Mouse (Mus musculus): ENCODE measurements around the gene Dcst1. TPM values are rescaled to one million over a fixed set of nuclear protein-coding genes. Genes with fewer than 3 reads are reported as not detected.

Dcst1 gene
- polyA plus RNA-seq (2012; rRNA removed): 1.8 and 2.2 TPM in 2 replicates

- no peak for DNase-seq
- WGBS: 87% methylated on average over 11 of the region's 11 CpGs
- no peak within 1 kb of the TSS for H3K4me3 ChIP-seq (ENCODE audit: insufficient read depth, low read depth, low read length)
- H3K36me3 ChIP-seq (ENCODE audit: control insufficient read depth, insufficient read depth, low read length): no peaks in the 10 kb centered on the region
- H3K4me1 ChIP-seq (ENCODE audit: control insufficient read depth, insufficient read depth, low read length): no peaks in the 10 kb centered on the region
- TF ChIP-seq POLR2A (IDR thresholded peaks at IDR 0.05; ENCODE audit: low read depth, low read length) (no peak), CTCF (conservative IDR thresholded peaks at IDR 0.05; ENCODE audit: insufficient read depth, insufficient read length, low read depth, low read length) (no peak)
- no peak within 1 kb of the TSS for H3K27ac ChIP-seq (ENCODE audit: insufficient read depth, low read depth, low read length)
- no peaks in the 10 kb centered on the region for H3K27me3 ChIP-seq (replicated peaks; ENCODE audit: control insufficient read depth, insufficient read depth, low read length)
Measured at GRCm38 (mm10) chr3:89365153-89365485, at the start of gene Dcst1. TSS of gene Dcst1 (minus strand) at chr3:89365253.

GRCm38 (mm10) chr3:89411490-89412393 lies 46.7 kb upstream of the Dcst1 start, which contains the start of gene Flad1:
TSS of gene Flad1 (minus strand) at chr3:89411870.
- Histone ChIP-seq H3K36me3 (ENCODE audit: control insufficient read depth, insufficient read depth, low read length) (peaks cover 2% of the 10 kb centered on the region; the same call in 1 of the 2 replicates), H3K27ac (ENCODE audit: insufficient read depth, low read depth, low read length) (peak within 1 kb of the TSS; percentile 72), H3K27me3 (replicated peaks; ENCODE audit: control insufficient read depth, insufficient read depth, low read length) (no peaks in the 10 kb centered on the region), H3K4me3 (ENCODE audit: insufficient read depth, low read depth, low read length) (peak within 1 kb of the TSS; percentile 65), H3K4me1 (ENCODE audit: control insufficient read depth, insufficient read depth, low read length) (peaks cover 6% of the 10 kb centered on the region; the same call in 1 of the 2 replicates)
- WGBS: 4% methylated on average over 28 of the region's 28 CpGs
- peak; percentile 100 for DNase-seq
- TF ChIP-seq CTCF (conservative IDR thresholded peaks at IDR 0.05; ENCODE audit: insufficient read depth, insufficient read length, low read depth, low read length): no peak
- TF ChIP-seq POLR2A (IDR thresholded peaks at IDR 0.05; ENCODE audit: low read depth, low read length): no peak

GRCm38 (mm10) chr3:89410864-89411263 lies 45.8 kb upstream of the Dcst1 start:
- WGBS: 62% methylated on average over 10 of the region's 10 CpGs
- H3K27me3 ChIP-seq (replicated peaks; ENCODE audit: control insufficient read depth, insufficient read depth, low read length): no peaks in the 10 kb centered on the region
- peak overlapping the region; percentile 65 for H3K4me3 ChIP-seq (ENCODE audit: insufficient read depth, low read depth, low read length)
- TF ChIP-seq CTCF (conservative IDR thresholded peaks at IDR 0.05; ENCODE audit: insufficient read depth, insufficient read length, low read depth, low read length): no peak
- no peak for TF ChIP-seq POLR2A (IDR thresholded peaks at IDR 0.05; ENCODE audit: low read depth, low read length)
- H3K36me3 ChIP-seq (ENCODE audit: control insufficient read depth, insufficient read depth, low read length): peaks cover 2% of the 10 kb centered on the region; the same call in 1 of the 2 replicates
- peaks cover 6% of the 10 kb centered on the region; the same call in 1 of the 2 replicates for H3K4me1 ChIP-seq (ENCODE audit: control insufficient read depth, insufficient read depth, low read length)
- no peak for DNase-seq
- H3K27ac ChIP-seq (ENCODE audit: insufficient read depth, low read depth, low read length): peak overlapping the region; percentile 72; the same call in 1 of the 2 replicates

GRCm38 (mm10) chr3:89409701-89410100 lies 44.6 kb upstream of the Dcst1 start:
- no peak for DNase-seq
- TF ChIP-seq CTCF (conservative IDR thresholded peaks at IDR 0.05; ENCODE audit: insufficient read depth, insufficient read length, low read depth, low read length) (no peak), POLR2A (IDR thresholded peaks at IDR 0.05; ENCODE audit: low read depth, low read length) (no peak)
- Histone ChIP-seq H3K4me3 (ENCODE audit: insufficient read depth, low read depth, low read length) (no peak overlapping the region), H3K4me1 (ENCODE audit: control insufficient read depth, insufficient read depth, low read length) (peaks cover 6% of the 10 kb centered on the region; the same call in 1 of the 2 replicates), H3K27me3 (replicated peaks; ENCODE audit: control insufficient read depth, insufficient read depth, low read length) (no peaks in the 10 kb centered on the region), H3K36me3 (ENCODE audit: control insufficient read depth, insufficient read depth, low read length) (peaks cover 2% of the 10 kb centered on the region; the same call in 1 of the 2 replicates), H3K27ac (ENCODE audit: insufficient read depth, low read depth, low read length) (no peak overlapping the region)
- WGBS: 65% methylated on average over 3 of the region's 3 CpGs

- no peak for DNase-seq
- TF ChIP-seq POLR2A (IDR thresholded peaks at IDR 0.05; ENCODE audit: low read depth, low read length) (no peak), CTCF (conservative IDR thresholded peaks at IDR 0.05; ENCODE audit: insufficient read depth, insufficient read length, low read depth, low read length) (no peak)
- peaks cover 2% of the 10 kb centered on the region; the same call in 1 of the 2 replicates for H3K36me3 ChIP-seq (ENCODE audit: control insufficient read depth, insufficient read depth, low read length)
- no peak overlapping the region for H3K4me3 ChIP-seq (ENCODE audit: insufficient read depth, low read depth, low read length)
- H3K4me1 ChIP-seq (ENCODE audit: control insufficient read depth, insufficient read depth, low read length): peaks cover 6% of the 10 kb centered on the region; the same call in 1 of the 2 replicates
- H3K27ac ChIP-seq (ENCODE audit: insufficient read depth, low read depth, low read length): no peak overlapping the region
- no peaks in the 10 kb centered on the region for H3K27me3 ChIP-seq (replicated peaks; ENCODE audit: control insufficient read depth, insufficient read depth, low read length)
- 76% methylated on average over 16 of the region's 16 CpGs for WGBS
Measured at GRCm38 (mm10) chr3:89408448-89408847, 43.4 kb upstream of the Dcst1 start.

GRCm38 (mm10) chr3:89406887-89407286 lies 41.8 kb upstream of the Dcst1 start:
- Histone ChIP-seq H3K36me3 (ENCODE audit: control insufficient read depth, insufficient read depth, low read length) (peaks cover 2% of the 10 kb centered on the region; the same call in 1 of the 2 replicates), H3K4me3 (ENCODE audit: insufficient read depth, low read depth, low read length) (no peak overlapping the region), H3K27me3 (replicated peaks; ENCODE audit: control insufficient read depth, insufficient read depth, low read length) (no peaks in the 10 kb centered on the region), H3K4me1 (ENCODE audit: control insufficient read depth, insufficient read depth, low read length) (peaks cover 6% of the 10 kb centered on the region; the same call in 1 of the 2 replicates), H3K27ac (ENCODE audit: insufficient read depth, low read depth, low read length) (no peak overlapping the region)
- TF ChIP-seq CTCF (conservative IDR thresholded peaks at IDR 0.05; ENCODE audit: insufficient read depth, insufficient read length, low read depth, low read length): no peak
- TF ChIP-seq POLR2A (IDR thresholded peaks at IDR 0.05; ENCODE audit: low read depth, low read length): no peak
- 89% methylated on average over 6 of the region's 6 CpGs for WGBS
- no peak for DNase-seq

- Histone ChIP-seq H3K4me1 (ENCODE audit: control insufficient read depth, insufficient read depth, low read length) (no peaks in the 10 kb centered on the region), H3K27me3 (replicated peaks; ENCODE audit: control insufficient read depth, insufficient read depth, low read length) (no peaks in the 10 kb centered on the region), H3K4me3 (ENCODE audit: insufficient read depth, low read depth, low read length) (no peak within 1 kb of the TSS), H3K36me3 (ENCODE audit: control insufficient read depth, insufficient read depth, low read length) (no peaks in the 10 kb centered on the region), H3K27ac (ENCODE audit: insufficient read depth, low read depth, low read length) (no peak within 1 kb of the TSS)
- WGBS: 76% methylated on average over 5 of the region's 5 CpGs
- no peak for TF ChIP-seq POLR2A (IDR thresholded peaks at IDR 0.05; ENCODE audit: low read depth, low read length)
- no peak for TF ChIP-seq CTCF (conservative IDR thresholded peaks at IDR 0.05; ENCODE audit: insufficient read depth, insufficient read length, low read depth, low read length)
- no peak for DNase-seq
Measured at GRCm38 (mm10) chr3:89402693-89403092, 37.6 kb upstream of the Dcst1 start, which contains the start of gene Lenep. TSS of gene Lenep (minus strand) at chr3:89402793.

Measured in kidney, adult 2 months (tissue).